Mouse (Mus musculus) telencephalon, adult 2 months (tissue): ENCODE measurements around the gene Arsb.

Source experiments
- DNase-seq: peaks from one replicate; pipeline ENCODE4 v3.0.0-alpha.2; 2011; ENCODE audit warnings: low read depth, low spot score

Arsb gene

DNA sequence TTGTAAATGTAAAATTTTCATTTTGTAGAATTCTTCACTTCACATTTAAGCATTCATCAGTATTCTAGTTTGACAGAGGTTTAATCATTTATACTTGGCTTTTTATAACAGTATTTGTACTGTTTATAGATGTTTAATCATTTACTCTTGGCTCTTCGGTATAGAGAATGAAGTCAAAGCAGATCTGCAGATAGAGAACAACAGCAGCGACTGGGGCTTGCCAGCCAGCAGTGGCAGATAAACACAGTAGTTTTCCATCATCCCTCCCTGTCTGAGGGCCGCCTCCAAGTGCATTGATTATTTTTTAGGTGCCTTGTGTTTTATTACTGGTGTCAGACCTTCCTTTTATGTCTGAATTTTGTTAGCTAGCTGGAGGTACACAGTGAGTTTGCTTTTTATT lies 118.6 kb downstream of the Arsb start:
- no peak for DNase-seq

DNA sequence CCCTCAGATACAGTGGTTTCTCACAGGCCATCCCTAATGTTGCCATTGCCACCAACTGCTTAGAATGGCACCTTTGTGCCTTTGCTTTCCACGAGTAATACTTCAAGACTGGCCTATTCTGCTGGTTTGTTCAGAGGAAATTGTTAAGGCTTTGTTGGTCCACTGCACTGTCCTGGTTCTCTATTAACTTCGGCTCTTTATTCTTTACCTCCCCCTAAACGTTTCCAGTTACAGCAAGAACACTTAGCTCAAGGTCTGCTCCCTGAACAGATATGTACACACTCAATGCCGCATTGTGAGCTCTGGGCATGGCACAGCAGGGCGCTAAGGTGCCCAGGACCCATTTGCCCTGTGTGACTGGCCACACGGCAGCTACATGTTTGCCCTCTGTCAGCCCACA lies 119.8 kb downstream of the Arsb start:
- no peak for DNase-seq

DNA sequence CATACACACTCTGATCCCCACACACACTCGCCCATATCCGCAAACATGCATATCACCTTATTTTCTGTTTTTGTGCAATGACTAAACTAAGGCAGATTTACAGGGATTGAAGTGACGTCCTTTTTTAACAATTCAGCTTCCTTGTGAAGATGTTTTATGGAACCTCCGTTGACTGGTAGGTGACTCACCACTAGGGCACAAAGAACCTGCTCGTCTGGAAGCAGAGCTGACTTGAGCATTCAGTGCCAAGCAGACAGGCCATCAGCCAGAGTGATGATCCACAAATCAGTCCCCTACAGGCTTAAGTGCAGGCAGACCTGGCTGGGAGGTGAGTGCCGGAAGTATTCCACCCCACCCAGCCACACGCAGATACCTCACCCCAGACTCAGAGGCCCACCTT lies 120.7 kb downstream of the Arsb start:
- DNase-seq, result no peak

DNA sequence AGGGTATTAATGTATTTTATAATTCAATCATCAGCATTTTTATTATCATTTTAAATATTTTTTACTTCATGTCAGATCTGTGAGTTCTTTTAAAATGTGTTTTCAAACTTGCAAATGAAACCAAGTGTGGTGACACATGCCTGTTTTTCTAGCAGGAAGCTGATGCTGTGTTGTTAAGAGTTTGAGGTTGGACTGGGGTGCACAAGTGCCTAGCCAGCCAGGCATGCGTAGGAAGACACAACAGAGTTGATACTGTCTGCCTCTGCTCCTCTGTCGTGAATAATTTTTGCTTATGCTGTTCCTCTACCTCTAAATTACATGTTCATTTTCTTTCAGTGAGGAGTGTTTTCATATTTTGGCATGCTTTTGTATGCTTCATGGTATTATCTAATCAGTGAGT lies 122.7 kb downstream of the Arsb start:
- no peak for DNase-seq

DNA sequence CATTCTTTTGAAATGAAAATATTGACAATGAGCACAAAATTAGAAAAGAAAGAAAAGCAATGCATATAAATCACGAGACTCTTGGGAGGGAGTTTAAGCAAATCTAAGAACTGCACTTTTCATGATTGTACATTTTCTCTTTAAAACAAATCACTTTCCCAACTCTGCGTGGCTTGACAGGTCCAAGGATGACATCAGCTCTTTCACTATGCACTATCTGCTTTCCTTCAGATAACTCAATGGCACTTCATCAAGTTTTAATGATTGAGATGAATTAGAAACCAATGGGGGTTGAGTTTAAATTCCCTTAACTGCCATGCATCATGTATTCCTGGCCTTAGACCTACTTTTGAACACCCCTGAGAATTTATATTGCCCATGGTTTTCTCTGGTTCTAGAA lies 124.0 kb downstream of the Arsb start:
- DNase-seq, result no peak

DNA sequence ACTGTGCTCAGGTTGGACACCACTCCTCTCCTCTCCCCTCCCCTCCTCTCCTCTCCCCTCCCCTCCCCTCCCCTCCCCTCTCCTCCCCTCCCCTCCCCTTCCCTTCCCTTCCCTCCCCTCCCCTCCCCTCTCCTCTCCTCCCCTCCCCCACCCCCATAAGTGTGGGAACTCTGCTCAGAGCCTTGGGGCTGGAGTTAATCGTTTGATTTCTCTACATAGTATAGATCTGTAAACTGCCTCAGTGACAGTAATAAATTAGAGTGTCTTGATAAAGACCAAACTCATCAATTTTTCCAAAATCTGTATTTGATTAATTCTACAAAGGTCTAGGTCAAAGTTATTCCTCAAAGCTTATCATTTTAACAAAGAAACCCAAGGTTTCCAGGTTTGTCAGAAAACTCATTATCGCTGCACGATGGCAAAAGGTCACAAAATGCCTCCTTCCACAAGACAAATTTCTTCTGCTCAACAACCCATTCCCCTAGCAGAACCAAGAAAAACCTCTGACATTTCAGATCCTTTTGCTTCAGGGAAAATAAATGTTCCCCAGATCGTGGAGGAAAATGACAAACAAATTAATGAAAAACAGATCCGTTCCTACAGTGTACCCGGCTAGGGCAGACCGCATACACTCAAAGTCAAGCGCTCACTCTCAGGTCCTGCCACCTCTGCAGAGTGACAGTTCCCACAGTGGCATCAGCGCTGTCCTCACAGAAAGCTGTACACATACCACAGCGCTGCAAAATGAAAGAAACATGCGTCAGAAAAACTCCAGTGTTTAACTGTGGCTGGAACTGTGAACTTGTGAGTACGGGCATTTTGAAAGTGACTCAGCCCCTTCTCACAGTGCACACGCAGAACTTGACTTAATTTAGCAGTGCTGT lies 126.8 kb downstream of the Arsb start:
- no peak for DNase-seq

DNA sequence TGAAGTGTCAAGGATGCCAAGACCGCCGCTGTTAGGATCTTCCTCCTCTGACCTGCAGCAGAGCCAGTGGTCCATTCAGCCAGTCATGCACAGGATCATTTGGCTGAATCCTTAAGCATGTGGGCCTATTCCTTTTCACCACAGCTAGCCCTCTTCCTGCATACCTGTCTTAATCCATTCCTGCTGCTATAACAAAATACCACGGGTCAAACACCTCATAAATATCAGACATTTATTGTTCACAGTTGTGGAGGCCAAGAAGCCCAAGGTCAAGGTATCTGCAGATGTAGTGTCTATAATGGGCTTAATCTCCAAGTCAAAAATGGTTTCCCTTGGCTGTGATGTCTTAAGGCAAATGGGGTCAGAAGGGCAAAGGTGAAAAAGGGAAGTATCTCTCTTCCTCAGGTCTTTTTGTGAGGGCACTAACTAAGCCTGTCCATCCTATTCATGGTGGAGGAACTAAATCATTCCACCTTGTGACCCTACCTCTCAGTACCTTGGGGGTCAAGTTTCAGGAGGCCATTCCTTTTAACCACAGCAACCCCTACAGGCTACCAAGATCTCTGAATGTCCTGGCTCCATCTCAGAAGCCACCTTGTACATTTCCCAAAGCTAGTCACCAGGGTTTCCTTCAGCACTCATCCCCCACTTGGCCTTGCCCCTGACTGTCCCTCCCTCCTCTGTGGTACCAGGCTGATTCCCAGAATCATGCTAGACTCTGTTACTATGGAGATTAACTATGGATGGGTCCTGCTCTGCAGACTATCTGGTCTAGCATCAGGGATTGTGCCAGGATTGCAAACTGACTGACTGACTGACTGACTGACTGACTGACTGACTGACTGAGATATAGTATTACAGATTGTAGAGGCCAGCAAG lies 128.2 kb downstream of the Arsb start:
- no peak for DNase-seq

DNA sequence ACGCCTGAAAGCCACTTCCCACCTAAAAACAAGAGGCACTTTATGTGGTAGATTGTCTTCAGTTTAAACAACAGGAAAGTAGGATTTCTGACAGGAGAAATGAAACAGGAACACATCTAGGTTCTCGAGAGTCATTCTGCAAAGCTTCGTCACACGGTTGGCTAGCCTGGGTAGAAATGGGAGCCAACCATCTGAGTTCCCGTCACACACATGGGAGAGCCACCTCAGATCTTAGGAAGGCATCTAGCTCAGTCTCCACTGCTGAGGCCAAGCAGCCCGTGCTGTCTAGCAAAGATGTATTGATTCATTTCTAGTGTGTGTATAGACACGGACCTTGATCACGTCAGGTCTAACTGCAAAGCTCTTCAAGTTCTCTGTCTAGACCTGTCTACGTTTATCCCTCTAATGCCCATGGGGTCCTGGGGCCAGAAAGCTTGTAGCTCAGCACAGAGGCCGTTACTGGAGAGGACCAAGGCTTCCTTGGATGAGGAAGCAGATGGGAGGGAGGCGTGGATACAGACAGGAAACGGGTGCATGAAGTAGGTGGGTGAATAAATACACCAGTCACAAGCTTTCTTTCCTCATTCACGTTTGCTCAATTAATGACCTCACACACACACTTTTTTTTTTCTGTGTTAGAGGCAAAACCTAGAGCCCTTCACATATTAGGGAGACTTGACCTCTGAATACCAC lies 129.7 kb downstream of the Arsb start:
- DNase-seq, result no peak

DNA sequence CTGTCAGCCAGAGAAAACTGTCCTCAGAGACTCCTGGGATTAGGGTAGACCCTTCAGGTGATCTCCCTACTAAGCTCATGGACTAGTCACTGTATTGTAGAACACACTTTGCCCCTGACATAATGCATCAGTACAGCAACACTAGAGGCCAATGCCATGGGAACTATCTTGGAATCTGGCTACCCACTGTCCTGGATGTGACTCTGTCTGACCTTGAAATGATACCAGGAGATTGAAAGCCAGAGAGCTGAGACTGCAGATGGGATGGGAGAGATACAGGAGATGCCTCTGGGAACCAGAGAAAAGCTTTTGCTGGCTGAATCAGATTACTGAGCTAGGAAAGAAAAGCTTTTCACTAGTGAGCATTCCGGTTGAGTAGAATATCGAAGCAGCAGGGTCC lies 130.7 kb downstream of the Arsb start:
- DNase-seq, result no peak

DNA sequence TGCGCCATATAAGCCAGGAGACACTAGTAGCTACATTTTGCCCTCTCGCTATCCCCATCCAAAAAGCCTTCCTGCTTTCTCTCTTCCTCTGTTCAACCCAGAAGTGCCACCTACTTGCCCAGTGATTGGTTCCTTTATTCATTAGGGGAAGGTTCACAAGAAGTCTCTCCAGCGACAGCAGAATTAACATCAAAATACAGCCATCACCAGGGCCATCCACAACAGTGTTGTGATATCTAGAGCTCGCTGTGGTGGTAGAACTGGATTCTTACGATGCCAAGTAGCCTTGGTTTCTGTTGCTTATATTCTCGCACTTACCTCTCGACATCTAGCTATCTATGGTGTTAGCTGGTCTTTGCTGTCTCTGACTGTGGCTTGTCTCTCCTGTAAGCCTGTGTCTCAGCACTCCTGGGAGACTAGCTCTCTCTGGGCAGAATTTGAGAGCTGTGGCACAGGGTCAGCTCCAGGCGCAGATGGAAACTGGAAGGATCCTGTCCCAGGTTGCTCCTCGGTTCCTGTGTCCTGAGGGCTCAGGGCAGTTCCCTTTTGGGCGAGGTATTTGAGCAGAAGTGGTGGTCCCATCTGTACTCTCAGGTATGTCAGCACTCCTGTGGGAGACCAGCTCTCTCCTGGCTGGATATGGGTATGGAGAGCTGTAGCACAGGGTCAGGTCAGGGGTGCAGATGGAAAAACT lies 135.3 kb downstream of the Arsb start:
- no peak for DNase-seq

DNA sequence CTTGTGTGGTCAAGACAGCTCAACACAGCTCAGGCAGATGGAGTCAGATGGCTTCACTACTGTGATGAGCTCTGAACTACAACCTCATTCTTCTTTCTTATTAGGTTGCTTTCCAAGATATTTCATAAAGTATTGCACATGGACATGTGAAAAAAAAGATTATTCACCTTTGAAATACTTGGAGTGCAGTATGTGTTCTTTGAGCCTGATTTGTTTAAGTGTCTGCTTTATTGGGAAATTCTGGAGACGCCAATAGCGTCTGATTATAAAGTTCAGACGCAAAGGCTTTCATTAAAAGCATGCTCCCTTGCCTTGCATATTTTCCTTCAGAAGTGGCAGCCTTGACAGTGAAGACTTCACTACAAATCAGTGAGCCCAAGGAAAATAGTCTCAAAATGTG lies 136.5 kb downstream of the Arsb start:
- DNase-seq, result no peak

DNA sequence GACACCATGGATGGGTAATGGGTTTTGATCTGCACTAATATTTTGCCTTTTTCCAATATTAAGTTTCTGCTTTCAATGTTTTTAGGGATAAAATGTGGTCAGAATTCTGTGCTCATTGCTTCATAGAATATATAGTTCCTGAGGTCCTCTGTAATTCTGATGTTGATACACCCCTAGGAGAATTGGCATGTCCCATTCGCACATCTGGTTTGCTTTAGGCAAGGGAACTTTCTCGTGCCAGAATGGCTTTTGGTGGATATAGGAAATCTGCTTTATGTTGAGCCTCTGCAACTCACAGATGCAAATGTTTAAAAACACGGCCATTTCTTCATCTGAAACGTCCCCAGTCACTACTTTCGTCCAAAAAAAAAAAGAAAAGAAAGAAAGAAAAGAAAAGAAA lies 138.4 kb downstream of the Arsb start:
- DNase-seq, result no peak

DNA sequence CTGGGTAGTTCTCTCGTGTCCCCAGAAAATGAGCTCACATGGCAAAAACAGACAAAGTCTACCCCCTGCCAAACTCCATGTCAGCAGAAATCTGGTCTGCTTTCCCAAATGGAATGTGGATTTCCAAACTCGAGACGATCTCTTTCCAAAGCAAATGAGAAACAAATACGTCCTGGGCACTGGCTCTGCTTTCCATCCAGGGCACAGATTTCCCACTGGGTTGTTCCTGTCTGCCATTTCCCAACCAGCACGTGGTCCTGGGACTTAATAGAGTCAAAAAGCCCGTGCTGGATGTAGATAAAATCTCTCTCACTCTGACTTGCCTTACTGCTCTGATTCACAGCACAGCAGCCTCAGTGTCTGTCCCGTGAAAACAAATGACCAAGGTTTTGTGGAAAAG lies 139.6 kb downstream of the Arsb start:
- no peak for DNase-seq

DNA sequence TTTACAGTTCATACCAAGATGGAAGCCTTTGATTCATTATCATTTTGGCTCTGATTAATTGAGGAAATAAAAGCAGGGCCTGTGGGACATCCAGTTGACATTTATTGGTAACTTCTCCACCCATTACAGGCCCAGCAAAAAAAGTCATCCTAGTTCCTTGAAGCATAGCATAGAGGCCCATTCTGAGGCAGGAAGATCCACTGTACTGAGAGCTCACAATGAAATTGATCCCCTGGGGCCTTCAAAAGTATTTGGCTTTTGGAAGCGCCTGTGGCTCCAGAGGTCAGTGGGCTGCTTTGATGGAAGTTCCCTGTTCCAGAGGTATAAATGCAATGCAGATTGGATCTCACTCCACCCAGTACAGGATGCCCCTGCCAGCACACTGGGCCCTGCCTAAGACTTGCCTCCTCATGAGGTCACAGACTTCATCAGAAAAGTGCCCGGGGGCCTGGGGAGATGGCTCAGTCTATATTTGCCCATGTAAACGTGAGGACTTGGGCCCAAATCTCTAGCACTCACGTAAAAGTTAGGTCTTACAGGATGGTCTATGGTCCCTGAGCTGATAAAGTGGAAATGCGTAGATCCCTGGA lies 141.0 kb downstream of the Arsb start:
- DNase-seq, result no peak

DNA sequence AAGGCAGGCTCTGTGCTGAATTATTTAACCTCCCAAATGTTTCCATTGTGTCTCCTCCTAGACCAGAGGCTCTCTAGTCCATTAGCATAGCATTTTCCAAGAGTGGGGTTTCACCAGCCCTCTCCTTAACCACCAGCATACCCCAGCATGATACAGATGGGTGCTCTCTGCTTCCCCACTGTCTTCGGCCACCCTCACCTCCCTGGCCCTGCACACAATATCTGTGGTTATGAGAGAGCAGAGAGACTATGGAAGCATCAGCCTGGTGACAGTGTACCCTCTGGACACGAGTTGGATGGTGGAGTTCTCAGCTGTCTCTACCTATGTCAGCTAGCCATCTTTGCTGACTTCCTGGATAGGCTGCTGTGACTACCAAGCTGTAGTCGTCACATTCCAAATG lies 142.8 kb downstream of the Arsb start:
- no peak for DNase-seq

DNA sequence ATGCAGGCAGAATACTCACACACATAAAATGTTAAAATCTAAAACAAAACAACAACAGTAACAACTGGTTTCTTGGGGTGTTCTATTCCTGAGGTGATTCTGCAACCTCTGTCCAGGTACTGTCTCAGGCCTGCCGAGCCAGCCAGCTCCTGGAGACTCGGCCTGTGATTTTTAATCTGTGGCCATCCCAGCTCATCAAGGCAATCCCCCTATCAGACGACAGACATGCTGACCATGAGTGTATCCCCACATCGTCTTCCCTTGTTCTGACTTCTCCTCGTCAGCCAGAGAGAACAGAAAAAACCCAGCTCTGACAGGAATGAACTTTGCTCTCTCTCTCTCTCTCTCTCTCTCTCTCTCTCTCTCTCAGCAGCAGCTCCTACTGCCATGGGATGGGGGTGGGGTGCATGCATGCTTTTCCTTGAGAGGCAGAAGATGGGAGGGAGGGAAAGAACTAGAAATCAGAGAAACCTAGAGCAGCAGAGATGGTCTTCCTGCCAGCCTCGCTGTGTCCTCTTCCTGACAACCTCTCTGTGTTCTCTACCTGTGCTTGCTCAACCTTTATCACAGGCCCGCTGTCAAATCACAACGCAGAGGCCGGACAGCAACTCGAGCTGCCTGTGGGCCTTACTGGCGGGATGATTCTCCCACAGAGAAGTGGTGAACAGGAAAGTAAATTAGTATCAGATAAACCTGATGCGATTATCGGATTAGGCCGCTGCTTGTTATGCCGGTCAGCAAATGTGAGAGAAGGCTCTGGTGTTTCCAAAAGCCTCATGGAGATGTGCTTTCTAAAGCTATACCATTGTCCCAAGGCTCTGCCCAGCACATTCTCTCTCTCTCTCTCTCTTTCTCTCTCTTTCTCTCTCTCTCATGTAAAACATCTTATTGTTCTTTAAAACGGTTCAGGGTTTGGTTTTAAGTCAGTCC lies 144.5 kb downstream of the Arsb start:
- DNase-seq, result no peak

DNA sequence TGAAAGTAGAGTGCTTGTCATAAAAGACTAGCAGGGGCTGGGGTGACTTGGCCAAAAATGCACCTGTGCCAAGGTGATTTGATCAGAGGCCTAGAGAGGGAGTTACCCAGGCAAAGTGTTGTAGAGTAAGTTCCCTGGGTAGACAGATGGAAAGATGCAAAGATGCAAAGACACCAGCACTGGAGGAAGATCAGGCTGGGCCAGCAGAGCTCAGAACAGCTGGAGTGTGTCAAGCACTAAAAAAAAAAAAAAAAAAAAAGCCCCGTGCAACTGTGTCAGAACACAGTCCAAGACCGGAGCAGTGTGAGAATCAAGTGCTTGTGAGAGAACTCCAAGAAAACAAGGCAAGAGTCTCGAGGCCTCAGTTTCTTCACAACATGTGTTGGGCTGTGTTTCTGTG lies 148.1 kb downstream of the Arsb start:
- no peak for DNase-seq

DNA sequence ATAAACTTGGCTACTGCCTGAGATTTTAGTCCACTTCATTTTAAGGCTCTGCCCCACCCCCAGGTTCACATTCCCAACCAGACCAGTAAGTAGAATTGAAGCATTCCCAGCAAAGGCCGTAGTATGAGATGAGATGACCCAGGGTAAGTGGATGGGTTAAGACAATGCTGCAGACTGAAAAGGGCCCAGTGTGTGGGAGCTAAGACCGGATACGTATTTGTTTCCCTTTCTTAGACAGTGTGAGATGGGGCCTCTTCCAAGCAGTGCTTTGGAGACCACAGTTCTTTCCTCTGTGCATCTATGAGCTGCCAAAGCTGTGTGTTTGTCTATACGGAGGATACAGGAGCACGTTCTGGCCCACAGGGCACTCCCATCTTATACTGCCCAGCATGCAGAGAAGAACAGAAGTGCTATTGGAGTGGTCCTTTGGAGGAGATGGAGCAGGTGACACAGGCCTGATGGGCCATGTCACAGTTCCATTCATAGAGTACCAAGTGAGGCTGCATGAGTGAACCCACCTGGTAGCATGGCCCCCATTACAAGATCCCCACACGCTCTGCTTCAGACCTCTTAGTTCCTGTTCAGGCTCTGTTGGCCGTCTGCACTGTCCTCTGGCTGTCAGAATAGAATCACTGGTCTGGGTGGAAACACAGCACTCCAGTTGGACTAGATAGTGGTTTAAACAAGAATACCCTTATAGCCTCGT lies 148.8 kb downstream of the Arsb start:
- DNase-seq, result no peak

DNA sequence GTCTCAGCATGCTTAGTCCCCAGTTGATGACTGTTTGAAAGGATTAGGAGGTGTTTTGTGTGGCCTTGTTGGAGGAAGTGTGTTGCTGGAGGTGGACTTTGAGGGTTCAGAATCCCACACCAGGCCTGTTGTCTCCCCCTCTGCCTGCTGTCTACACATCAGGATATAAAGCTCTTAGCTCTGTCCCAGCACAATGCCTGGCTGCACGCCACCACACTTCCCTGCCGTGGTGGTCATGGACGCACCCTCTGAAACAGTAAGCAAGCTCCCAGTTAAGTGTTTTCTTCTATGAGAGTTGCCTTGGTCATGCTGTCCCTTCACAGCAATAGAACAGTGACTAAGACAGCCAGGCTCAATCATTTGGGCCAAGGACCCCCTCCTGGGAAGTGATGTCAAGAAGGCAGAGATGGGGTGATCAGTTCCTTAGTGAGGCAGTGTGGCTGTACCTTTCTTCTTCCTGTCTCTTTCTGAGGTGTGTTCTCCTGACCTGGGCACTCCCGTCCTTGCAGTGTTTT lies 149.4 kb downstream of the Arsb start:
- DNase-seq, result no peak
